Mouse (Mus musculus): ENCODE data around the gene Dhx38. TPM values are rescaled to one million over a fixed set of nuclear protein-coding genes. Genes with fewer than 3 reads are reported as not detected.

Dhx38 gene
- polyA plus RNA-seq, 1 experiment from 2014 or later: 28.8 TPM

DNA sequence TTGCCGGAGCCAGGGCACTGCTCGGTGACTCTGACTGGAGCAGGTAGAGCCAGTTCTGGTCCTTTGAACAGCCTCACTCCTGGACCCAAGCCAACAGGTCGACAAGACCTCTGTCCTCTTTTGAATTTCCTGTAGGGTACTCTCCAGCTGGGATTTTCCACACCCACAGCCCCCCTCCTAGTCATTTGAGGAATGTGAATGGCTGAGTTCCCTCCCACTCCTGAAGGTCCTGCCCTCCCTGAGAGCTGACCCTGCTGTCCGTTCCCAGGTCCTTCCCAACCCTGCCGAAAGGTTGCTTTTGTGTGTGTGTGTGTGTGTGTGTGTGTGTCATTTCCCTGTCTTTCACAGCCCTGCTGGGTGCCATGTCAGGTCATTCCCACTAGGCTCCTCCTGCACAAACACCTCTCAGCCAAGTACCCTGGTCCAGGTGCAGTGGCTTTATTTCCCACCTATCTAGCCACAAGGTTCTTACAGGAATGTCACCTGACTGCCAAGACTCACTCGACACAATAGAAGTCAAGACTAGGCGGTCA, 21.4 kb upstream of the Dhx38 start:
- H3K27me3 ChIP-seq: no peaks in the 10 kb centered on the region
- H3K36me3 ChIP-seq: no peaks in the 10 kb centered on the region
- H3K4me1 ChIP-seq: no peaks in the 10 kb centered on the region
- 64% methylated on average over 7 of the region's 7 CpGs for WGBS
- H3K4me3 ChIP-seq: no peak overlapping the region
- no peak overlapping the region for H3K27ac ChIP-seq
- H3K9me3 ChIP-seq (replicated peaks): no peaks in the 10 kb centered on the region
- H3K9ac ChIP-seq: no peak overlapping the region
- no peak for ATAC-seq (ENCODE audit: low FRiP score)
- no peak overlapping the region for H3K4me2 ChIP-seq (replicated peaks)

DNA sequence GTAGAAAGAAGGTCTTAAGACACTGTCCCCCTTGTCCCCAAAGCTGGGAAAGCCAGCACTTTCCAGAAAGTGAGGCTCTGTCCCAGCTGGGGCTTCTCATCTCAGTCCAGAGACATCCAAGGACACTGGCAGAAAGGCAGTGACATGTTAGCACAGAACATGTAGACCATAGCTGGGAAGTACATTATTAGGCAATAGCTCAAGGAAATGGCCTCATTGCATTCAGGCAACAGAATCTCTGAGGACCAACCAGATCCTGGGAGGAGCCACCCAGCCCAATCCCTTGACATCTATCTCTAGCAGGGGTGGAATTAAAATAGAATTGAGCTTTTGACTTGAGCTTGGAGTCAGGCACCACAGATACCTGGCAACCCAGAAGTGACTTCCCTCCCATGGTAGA, 20.0 kb upstream of the Dhx38 start:
- H3K27ac ChIP-seq: no peak overlapping the region
- H3K27me3 ChIP-seq: no peaks in the 10 kb centered on the region
- no peak overlapping the region for H3K4me2 ChIP-seq (replicated peaks)
- no peaks in the 10 kb centered on the region for H3K9me3 ChIP-seq (replicated peaks)
- ATAC-seq (ENCODE audit: low FRiP score): no peak
- H3K4me1 ChIP-seq: no peaks in the 10 kb centered on the region
- H3K4me3 ChIP-seq: no peak overlapping the region
- no peak overlapping the region for H3K9ac ChIP-seq
- H3K36me3 ChIP-seq: no peaks in the 10 kb centered on the region

DNA sequence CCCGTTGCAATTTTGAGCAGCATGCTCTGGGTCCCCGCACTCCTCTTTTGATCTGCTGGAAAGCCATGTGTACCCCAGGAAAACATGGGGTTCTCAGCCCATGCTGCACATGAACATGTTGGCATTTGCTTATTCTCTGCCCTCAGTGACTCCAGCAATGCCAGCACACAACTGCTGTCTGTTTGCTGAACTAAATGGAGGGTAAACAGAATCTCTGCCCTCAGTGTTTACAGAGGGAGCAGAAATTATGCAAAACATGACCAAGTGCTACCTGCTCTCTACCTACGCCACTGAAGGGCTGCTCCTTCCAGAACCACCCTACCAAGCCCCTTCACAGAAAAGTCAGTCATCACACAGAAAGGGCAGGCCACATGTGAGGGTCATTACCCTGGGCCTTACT, 19.2 kb upstream of the Dhx38 start:
- H3K9me3 ChIP-seq (replicated peaks): no peaks in the 10 kb centered on the region
- H3K4me2 ChIP-seq (replicated peaks): no peak overlapping the region
- no peak overlapping the region for H3K27ac ChIP-seq
- 90% methylated on average over 3 of the region's 3 CpGs for WGBS
- H3K4me1 ChIP-seq: no peaks in the 10 kb centered on the region
- no peak overlapping the region for H3K9ac ChIP-seq
- H3K4me3 ChIP-seq: no peak overlapping the region
- ATAC-seq (ENCODE audit: low FRiP score): no peak
- H3K27me3 ChIP-seq: no peaks in the 10 kb centered on the region
- no peaks in the 10 kb centered on the region for H3K36me3 ChIP-seq

DNA sequence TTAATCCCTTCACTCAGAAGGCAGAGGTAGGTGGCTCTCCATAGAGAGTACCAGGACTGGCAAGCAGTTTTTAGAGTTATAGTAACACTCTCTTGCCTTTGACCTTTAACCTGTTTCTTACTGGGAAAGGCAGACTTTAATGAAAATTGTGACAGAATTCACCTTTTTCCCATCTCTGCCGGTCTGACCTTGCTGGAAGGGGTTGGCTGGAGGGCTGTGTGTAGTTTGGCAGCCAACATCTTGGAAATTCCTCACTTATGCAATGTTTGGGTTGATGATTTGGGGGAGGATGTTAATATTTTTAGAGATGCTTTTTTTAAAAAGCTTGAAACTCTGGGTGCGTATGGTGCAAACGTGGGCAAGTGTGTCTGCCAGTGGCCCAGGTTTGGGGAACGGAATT, 18.6 kb upstream of the Dhx38 start:
- H3K4me2 ChIP-seq (replicated peaks): no peak overlapping the region
- H3K36me3 ChIP-seq: no peaks in the 10 kb centered on the region
- no peaks in the 10 kb centered on the region for H3K4me1 ChIP-seq
- H3K9me3 ChIP-seq (replicated peaks): no peaks in the 10 kb centered on the region
- H3K4me3 ChIP-seq: no peak overlapping the region
- no peak for ATAC-seq (ENCODE audit: low FRiP score)
- H3K27ac ChIP-seq: no peak overlapping the region
- no peak overlapping the region for H3K9ac ChIP-seq
- 78% methylated on average over 4 of the region's 4 CpGs for WGBS
- H3K27me3 ChIP-seq: no peaks in the 10 kb centered on the region

DNA sequence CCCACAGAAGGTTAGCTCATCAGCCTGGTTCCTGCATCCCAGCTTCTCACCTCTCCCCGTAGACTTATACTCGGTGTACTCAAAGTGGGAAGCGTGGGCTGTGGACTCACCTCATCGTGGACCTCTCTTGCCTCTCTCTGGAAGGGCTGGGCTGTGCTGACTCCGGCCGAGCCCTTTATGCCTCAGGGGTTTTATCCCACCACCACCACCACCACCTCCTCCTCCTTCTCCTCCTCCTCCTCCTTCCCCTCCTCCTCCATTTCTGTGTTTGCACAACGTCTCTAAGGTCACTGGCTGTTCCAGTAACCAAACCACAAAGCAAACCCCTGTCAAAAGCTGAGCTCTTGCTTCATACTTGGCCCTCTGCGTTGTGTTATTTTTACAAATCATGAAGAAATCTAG, 13.2 kb upstream of the Dhx38 start, which contains the start of gene Hp:
TSS of gene Hp (minus strand) at position 273 of the 402 bp plus-strand sequence.
- Histone ChIP-seq H3K36me3 (no peaks in the 10 kb centered on the region), H3K9ac (no peak within 1 kb of the TSS), H3K9me3 (replicated peaks) (no peaks in the 10 kb centered on the region), H3K4me2 (replicated peaks) (no peak within 1 kb of the TSS), H3K27ac (no peak within 1 kb of the TSS), H3K4me1 (no peaks in the 10 kb centered on the region), H3K27me3 (no peaks in the 10 kb centered on the region; the same call in 1 of the 2 replicates), H3K4me3 (no peak within 1 kb of the TSS)
- WGBS: 72% methylated on average over 8 of the region's 8 CpGs
- no peak for ATAC-seq (ENCODE audit: low FRiP score)

DNA sequence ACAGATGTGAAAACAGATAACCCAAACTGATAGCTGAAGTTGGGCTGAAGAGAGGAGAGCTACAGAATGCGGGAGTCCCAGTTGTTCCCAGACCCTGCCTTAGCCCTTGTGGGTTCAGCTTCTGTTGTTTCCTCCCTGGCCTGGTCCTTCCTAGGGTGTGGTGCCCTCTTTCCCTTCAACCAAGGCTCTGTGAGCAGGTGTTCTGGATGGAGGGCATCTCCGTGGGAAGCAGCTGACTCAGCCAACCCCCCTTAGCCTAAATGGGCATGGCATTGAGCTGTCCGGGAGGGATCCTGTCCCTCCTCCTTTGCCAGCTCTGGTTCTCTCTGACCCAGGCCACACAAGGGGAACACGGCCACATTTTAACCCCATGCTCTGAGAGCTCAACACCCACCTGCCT, 10.7 kb upstream of the Dhx38 start:
- 73% methylated on average over 4 of the region's 4 CpGs for WGBS
- no peak for ATAC-seq (ENCODE audit: low FRiP score)
- no peak overlapping the region for H3K4me2 ChIP-seq (replicated peaks)
- no peak overlapping the region for H3K27ac ChIP-seq
- H3K27me3 ChIP-seq: no peaks in the 10 kb centered on the region; the same call in 1 of the 2 replicates
- H3K9me3 ChIP-seq (replicated peaks): no peaks in the 10 kb centered on the region
- H3K4me3 ChIP-seq: no peak overlapping the region
- no peak overlapping the region for H3K9ac ChIP-seq
- peaks cover 18% of the 10 kb centered on the region; the same call in 1 of the 2 replicates for H3K36me3 ChIP-seq
- H3K4me1 ChIP-seq: no peaks in the 10 kb centered on the region

DNA sequence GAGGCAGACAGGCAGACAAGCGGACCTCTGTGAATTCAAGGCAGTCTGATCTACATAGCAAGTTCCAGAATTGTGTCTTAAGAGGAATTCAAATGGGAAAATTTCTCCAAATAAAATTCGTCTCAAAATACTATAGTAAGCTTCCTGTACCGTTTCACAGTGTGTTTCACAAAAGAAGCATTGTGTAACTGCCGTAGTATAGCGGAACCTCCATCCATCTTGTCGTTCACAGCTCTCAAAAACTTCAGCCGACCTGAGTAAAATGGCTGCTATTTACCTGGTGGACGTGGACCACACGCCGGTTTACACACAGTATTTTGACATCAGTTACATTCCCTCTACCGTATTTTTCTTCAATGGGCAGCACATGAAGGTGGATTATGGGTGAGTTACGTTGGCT, 5.5 kb upstream of the Dhx38 start:
- H3K9ac ChIP-seq: no peak overlapping the region
- no peaks in the 10 kb centered on the region for H3K9me3 ChIP-seq (replicated peaks)
- ATAC-seq (ENCODE audit: low FRiP score): no peak
- H3K4me3 ChIP-seq: no peak overlapping the region
- no peak overlapping the region for H3K4me2 ChIP-seq (replicated peaks)
- WGBS: 92% methylated on average over 12 of the region's 12 CpGs
- peaks cover 34% of the 10 kb centered on the region for H3K36me3 ChIP-seq
- no peak overlapping the region for H3K27ac ChIP-seq
- H3K27me3 ChIP-seq: no peaks in the 10 kb centered on the region
- peaks cover 7% of the 10 kb centered on the region for H3K4me1 ChIP-seq

DNA sequence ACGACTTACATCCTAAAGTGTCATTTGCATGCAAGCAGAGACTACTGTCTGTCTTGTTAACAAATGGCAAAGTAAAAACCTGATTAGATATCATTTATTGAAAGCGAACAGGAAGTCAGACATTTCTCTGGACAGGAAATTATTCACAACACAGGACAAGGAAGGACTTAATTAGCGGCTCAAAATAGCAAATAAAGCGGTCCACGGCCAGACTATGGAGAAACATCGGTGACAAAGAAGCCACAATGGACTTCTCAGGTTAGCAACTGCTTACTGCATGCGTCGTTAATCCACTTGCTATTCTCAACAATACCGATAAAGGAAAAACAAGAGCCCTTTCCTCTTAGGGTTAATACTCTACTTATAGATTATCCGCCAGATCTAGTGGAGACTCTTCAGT, 895 bp downstream of the Dhx38 start:
- H3K36me3 ChIP-seq: peaks cover 37% of the 10 kb centered on the region
- H3K9ac ChIP-seq: peak overlapping the region; percentile 90
- no peak for ATAC-seq (ENCODE audit: low FRiP score)
- peak overlapping the region; percentile 84 for H3K27ac ChIP-seq
- 4% methylated on average over 10 of the region's 10 CpGs for WGBS
- H3K4me2 ChIP-seq (replicated peaks): peak overlapping the region; percentile 78
- H3K9me3 ChIP-seq (replicated peaks): no peaks in the 10 kb centered on the region
- peak overlapping the region; percentile 76 for H3K4me3 ChIP-seq
- peaks cover 17% of the 10 kb centered on the region for H3K4me1 ChIP-seq
- no peaks in the 10 kb centered on the region for H3K27me3 ChIP-seq

DNA sequence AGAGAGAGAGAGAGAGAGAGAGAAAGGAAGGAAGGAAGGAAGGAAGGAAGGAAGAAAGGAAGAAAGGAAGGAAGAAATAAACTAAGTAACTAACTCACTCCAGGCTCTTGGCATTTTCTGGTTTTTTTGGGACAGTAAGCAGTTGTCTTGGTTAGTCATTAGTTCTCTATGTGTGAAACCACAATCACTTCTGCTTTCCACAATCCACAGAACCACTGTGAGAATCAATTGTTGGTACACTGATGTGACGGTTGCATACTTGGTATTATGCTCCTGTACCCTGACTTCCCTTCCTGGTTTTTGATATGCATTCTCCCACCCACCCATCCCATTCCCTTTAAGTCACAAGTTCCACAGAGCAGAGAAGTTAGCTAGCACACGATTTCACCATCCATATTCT, 1.8 kb downstream of the Dhx38 start:
- peaks cover 39% of the 10 kb centered on the region for H3K36me3 ChIP-seq
- H3K9me3 ChIP-seq (replicated peaks): no peaks in the 10 kb centered on the region
- no peak overlapping the region for H3K4me3 ChIP-seq
- ATAC-seq (ENCODE audit: low FRiP score): no peak
- H3K27ac ChIP-seq: no peak overlapping the region
- no peak overlapping the region for H3K9ac ChIP-seq
- H3K4me1 ChIP-seq: peaks cover 17% of the 10 kb centered on the region
- peak overlapping the region; percentile 78; the same call in 1 of the 2 replicates for H3K4me2 ChIP-seq (replicated peaks)
- 90% methylated on average over 2 of the region's 2 CpGs for WGBS
- H3K27me3 ChIP-seq: no peaks in the 10 kb centered on the region

DNA sequence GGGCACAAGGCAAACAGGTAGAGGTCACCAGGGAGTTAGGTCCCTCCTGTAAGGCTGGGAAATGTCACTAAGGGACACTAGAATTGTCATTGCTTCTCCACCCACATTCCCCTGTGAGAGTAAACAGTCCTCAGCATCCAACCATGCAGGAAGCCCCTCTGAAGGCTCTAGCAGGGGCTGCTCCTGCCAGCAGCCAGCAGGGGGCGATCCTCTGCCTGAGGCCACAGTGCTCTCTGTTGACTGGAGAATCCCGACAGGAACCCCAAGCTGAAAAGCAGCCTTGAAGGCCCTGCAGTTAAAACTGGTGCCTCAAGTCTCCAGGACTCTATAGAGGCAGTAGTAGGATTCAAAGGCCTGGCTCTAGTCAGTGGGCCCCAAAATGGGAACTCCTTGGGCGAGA, 14.0 kb downstream of the Dhx38 start:
- Histone ChIP-seq H3K27me3 (no peaks in the 10 kb centered on the region), H3K4me3 (no peak overlapping the region), H3K4me2 (replicated peaks) (no peak overlapping the region), H3K9ac (no peak overlapping the region), H3K36me3 (peaks cover 99% of the 10 kb centered on the region), H3K4me1 (no peaks in the 10 kb centered on the region), H3K9me3 (replicated peaks) (no peaks in the 10 kb centered on the region), H3K27ac (no peak overlapping the region)
- ATAC-seq (ENCODE audit: low FRiP score): no peak
- 44% methylated on average over 3 of the region's 3 CpGs for WGBS

DNA sequence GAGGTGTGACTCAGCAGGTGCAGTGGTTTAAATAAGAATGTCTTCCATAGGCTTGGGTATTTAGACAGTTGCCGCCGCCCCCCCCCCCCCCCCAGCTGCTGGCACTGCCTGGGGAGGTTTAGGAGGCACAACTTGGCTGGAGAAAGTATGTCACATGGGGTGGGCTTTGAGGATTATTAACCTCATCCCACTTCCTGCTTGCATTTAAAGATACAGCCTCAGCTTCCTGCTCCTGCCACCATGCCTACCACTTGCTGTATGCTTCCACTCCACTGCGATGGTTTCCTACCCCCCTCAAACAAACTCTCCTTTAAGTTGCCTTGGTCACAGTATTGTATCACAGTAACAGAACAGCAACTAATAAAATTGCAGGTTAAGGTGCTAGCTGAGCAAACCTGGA, 21.6 kb downstream of the Dhx38 start:
- no peak overlapping the region for H3K9ac ChIP-seq
- H3K4me2 ChIP-seq (replicated peaks): no peak overlapping the region
- peaks cover 34% of the 10 kb centered on the region for H3K36me3 ChIP-seq
- H3K27ac ChIP-seq: no peak overlapping the region
- 34% methylated on average over 3 of the region's 3 CpGs for WGBS
- no peaks in the 10 kb centered on the region for H3K4me1 ChIP-seq
- H3K4me3 ChIP-seq: no peak overlapping the region
- no peaks in the 10 kb centered on the region for H3K9me3 ChIP-seq (replicated peaks)
- H3K27me3 ChIP-seq: no peaks in the 10 kb centered on the region
- no peak for ATAC-seq (ENCODE audit: low FRiP score)

DNA sequence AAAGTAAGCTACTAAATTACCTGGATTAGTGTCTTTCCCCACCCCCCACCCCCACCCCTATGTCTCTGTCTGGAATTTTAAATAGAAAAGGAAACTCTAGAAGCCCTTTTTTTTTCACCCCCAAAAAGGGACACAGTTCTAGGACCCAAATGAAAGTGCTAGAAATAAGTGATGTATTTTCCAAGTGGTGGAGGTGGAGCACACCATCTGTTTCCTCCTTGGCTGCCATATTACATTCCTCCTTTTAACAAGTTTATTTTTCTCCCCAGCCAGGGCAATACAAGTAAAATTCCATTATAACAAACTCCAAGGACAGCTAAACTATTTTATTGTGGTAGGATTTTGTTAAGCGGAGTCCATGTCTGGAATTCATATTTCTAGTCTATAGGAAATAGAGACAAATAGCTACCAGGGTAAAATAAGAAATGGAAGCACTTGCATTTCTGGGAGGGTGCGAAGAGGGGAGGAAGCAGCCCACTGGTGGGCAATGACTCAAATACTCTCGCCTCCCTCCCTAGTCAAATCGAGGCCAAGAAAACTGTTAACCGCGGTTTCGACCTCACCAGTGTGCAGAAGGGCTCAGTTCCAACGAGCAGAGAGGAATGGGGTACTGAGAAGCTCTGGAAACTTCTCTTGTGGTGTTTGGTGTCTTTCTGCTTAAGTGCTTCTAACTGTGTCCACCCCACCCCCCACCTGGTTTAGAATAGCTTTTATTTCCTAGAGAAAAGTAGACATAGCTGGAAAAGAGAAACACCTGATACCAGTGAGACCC, 22.7 kb downstream of the Dhx38 start:
- WGBS: 82% methylated on average over 8 of the region's 8 CpGs
- H3K4me3 ChIP-seq: no peak overlapping the region
- no peak overlapping the region for H3K4me2 ChIP-seq (replicated peaks)
- H3K4me1 ChIP-seq: no peaks in the 10 kb centered on the region
- no peak for ATAC-seq (ENCODE audit: low FRiP score)
- no peak overlapping the region for H3K9ac ChIP-seq
- H3K27ac ChIP-seq: no peak overlapping the region
- peaks cover 22% of the 10 kb centered on the region for H3K36me3 ChIP-seq
- H3K27me3 ChIP-seq: no peaks in the 10 kb centered on the region
- no peaks in the 10 kb centered on the region for H3K9me3 ChIP-seq (replicated peaks)

DNA sequence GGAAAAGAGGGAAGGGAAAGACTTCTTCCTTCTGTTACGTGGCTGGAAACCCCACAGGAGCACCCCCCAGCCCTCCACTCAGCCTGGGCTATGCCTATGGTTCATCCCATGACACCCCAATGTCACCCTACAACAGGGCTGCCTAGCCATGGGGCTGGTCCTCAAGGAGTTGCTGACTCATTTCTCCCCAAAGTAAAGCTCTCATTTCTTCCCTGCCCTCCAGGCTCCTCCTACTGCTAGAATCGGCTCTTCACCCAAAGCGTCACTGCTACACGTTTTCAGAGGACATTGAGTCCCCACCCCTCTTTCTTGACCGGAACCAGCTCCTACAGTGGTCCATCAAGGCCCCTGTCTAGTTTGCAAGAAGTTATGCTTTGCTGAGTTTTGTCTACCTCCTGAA, 23.5 kb downstream of the Dhx38 start:
- 75% methylated on average over 5 of the region's 5 CpGs for WGBS
- no peaks in the 10 kb centered on the region for H3K4me1 ChIP-seq
- H3K4me3 ChIP-seq: no peak overlapping the region
- peaks cover 15% of the 10 kb centered on the region for H3K36me3 ChIP-seq
- H3K4me2 ChIP-seq (replicated peaks): no peak overlapping the region
- H3K27ac ChIP-seq: no peak overlapping the region
- no peak for ATAC-seq (ENCODE audit: low FRiP score)
- H3K9me3 ChIP-seq (replicated peaks): no peaks in the 10 kb centered on the region
- no peak overlapping the region for H3K9ac ChIP-seq
- no peaks in the 10 kb centered on the region for H3K27me3 ChIP-seq
